Mouse (Mus musculus) right cerebral cortex, postnatal 4 days (tissue): ENCODE measurements around the gene Sertad4.

ENCODE experiments used
- DNase-seq: peaks from one replicate; pipeline ENCODE4 v3.0.0-alpha.2; 2022

Sertad4 gene

DNA sequence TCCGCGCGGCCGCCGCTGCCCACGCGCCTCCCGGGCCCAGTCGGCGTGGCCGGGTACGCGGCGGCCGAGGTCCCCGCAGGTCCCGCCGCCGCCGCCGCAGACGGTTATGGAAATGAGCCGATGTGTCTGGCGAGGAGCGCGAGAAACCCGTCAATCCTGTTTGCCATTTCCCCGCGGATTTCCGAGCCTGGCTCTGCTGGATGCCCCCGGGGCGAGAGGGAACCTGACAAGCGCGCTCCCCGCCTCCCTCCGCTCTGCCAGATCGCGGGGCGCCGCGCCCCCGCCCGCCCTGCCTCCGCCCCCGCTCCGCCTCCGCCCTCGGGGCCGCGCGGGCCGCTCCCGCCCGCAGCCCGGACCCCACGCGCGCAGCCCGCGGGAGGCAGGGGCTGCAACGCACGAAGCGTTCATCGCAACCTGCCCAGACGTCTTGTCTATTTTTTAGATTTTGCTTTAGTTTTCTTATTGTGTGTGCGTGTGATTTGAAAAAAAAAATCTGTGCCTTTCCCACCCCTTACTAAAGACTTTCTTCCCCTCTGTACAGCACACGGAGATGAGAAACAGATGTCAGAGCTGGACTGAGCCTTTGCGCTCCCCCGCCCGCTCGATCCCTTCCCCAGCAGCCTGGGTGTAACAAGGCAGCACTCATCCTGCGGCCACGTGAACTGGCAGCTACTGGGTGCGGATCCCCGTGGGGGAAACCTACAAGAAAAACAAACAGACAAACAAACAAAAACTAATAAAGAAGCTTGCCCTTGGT is at the start of gene Sertad4:
TSS of gene Sertad4 (minus strand) at position 283 of the 757 bp plus-strand sequence.
- peak; percentile 62 for DNase-seq

DNA sequence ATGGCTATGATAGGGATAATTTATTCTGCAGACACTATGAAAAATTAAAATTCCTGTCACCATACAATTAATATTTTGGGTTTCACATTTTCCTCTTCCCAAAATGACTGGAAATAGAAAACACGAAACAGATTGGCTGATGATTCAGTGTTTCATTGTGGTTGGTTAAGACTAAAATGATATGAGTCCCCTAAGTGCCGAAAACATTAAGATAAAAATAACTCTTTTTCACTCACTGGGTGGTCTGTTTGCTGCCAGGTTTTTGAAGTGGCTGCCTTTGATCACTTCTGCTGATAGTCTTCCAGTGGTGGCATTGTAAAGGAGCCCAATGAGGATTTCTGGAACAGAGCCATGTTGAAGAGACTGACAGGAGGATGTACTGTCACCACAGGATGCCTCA is 46.0 kb upstream of the Sertad4 start:
- no peak for DNase-seq

- DNase-seq = no peak
Observed at GRCm38 (mm10) chr1:192900913-192901312, 45.4 kb upstream of the Sertad4 start.

DNA sequence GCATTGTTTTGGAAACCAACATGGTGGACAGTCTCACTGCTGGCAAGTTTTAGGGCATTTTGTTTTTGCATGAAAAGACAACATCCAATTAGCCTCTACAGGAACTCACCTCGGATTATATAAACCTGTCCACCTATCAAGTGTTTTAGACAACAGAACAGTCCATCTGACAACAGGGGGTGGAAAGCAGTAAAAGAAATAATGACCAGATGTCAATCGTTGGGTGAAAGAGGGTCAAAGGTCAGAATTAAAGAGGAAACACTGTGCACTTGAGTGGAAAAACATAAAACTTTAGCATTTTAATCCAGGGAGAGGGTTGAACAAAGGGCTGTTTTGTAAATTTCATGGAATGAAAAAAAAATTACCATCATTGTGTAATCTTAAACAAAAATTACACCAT is 43.2 kb upstream of the Sertad4 start:
- no peak for DNase-seq

DNA sequence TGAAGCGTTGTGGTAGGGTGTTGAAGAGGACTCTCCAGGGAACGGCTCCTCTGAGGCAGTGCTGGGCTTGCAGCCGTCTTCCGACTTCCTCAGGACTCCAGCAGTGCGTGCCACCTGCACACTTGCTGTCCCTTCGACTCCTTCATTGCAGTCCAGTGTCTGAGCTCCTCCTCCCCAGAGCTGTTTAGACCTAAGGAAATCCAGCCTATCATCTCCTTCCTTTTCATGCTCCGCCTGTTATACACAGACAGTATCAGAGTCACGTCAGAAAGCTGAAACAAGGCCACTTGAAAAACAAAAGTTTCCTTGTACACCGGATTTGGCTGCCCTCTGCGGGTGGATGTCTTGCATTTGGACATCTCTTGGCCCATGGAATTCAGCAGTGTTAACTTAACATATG is 41.7 kb upstream of the Sertad4 start:
- DNase-seq = no peak

DNA sequence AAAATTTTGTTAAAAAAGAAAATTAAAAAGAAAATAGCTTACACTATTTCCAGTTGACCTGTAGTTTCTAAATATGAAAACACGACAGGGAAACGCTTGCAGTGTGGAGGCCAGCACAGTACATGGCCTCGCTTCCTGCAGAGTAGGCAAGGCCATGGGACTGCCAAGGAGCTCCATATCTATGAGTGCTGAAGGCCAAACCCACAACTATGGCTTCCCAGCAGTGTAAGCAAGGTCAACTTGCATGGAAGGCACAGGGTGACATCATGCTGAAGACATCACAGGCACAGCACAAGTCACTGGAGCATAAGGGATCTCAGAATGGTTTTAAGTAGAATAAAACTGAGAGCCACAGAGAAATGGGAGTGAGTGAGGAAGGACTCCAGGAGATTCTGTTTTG is 40.5 kb upstream of the Sertad4 start:
- no peak for DNase-seq

DNA sequence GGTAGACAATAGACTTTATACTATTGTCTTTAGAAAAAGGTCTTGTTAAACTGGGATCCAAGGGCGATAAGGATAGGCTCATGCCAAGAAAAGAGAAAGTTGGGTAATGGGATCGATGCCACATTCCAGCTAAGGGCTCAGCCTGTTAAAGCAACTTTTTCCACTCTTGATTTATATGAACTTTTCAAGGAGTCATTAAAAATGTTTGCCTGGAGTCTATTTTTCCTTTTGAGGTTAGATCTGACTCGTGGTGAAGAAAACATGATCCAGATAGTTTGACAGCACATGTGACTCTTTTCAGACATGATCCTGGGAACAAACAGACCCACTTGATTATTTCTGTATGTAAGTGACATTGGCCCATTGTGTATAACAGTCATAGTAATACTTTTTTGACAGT is 35.2 kb upstream of the Sertad4 start:
- DNase-seq = no peak

- DNase-seq = no peak
Observed at GRCm38 (mm10) chr1:192882617-192883295, 27.2 kb upstream of the Sertad4 start.

DNA sequence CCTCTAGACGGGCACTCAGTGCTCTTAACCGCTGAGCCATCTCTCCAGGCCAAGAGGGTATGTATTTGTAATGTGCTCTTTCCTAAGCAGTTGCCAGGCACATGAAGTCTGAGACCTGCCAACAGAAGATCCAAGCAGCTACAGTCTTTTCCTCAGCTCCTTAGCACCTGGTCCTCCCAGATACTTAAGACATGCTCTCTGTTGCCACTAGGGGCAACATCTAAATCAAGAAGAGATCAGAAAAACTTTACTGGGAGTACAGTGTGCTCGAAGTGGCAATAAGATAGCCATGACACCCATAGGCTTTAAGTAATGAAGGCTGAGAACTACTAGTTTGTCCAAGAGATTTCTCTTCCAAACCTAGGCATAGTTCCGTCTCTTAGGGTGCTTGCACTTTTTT is 24.6 kb upstream of the Sertad4 start:
- no peak for DNase-seq

DNA sequence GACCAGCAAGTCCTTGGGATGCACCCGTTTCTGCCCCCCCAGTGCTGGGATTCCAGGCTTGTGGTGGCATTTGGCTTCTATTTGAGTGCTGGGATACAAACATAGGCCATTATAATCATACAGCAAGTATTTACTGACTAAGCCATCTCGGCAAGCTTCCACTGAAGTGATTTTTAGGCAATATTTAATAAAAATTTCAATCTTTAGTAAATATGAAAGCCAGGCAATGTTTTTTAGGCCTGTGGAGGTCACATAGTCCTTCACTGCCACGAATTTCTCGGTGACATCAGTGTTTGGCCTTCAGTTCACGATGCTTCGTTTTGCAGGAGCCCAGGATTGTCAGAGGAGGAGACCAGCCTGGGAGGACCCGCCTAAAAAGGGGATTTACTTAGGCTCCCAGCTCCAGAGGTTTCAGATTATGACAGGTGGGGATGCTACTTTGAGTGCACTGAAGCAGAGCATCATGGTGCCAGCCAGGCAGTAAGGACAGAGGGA is 23.6 kb upstream of the Sertad4 start:
- DNase-seq = no peak

- no peak for DNase-seq
Observed at GRCm38 (mm10) chr1:192872841-192873240, 17.3 kb upstream of the Sertad4 start.

DNA sequence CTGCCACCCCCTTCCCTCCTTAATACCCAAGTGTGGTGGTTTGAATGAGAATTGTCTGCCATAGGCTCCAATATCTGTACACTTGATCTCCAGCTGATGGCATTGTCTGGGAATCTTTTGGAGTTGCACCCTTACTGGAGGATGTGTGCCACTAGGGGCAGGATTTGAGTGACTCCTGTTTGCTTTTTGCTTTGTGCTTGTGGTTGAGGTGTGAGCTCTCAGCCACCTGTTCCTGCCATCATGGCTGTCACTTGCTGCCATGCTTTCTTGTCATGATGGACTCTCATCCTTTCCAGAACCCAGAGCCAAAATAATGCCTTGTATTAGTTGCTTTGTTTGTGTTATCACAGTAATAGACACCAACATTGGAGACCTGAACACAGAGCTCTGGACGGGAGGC is 14.2 kb upstream of the Sertad4 start:
- DNase-seq = no peak

DNA sequence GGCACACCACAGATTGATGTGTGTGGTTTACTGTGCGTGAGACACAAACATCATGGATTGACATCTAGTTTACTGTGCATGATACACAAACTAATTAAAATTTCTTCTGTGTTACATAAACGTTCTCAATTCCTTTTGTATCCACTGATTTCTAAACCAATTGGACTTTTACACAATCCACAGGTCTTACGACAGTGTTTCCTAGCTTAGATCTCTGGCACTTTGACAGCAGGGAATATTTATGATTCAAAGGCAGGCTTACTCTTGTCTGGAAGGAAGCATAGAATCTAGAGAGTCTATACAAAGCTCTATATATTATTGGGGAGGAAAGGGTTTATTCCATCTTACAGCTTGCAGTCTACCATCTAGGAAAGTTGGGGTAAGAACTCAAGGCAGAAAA is 8.9 kb upstream of the Sertad4 start:
- no peak for DNase-seq

DNA sequence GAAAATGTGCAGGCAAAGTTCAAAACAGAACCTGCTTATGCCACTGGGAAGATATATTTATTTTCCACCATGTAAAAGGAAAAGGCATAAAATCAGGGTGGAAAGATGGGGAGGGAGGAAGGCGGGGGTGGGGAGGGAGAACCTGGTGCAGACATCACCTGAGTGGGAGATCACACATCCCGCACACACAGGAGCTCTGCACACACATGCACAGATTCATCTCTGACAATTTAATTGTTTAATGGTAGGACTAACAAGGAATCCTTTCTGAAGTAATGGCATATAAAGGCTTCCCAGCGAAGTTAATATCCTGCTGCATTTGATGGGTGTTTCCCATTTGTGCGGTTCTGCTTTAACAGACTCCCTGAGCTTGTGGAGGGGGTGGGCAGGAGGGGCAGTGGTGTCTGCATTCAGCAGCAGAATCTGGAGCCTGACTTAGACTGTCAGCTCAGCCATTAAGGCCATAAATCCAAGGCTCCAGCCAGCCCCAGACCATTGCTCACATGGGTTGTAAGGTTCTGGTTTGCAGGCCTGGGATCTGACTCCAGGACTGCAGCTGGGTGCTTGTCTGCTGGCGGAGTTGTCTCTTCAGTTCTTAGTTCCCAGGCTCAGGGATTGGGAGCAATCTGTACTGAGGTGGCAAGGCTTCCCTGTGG is 5.9 kb upstream of the Sertad4 start:
- DNase-seq = no peak

DNA sequence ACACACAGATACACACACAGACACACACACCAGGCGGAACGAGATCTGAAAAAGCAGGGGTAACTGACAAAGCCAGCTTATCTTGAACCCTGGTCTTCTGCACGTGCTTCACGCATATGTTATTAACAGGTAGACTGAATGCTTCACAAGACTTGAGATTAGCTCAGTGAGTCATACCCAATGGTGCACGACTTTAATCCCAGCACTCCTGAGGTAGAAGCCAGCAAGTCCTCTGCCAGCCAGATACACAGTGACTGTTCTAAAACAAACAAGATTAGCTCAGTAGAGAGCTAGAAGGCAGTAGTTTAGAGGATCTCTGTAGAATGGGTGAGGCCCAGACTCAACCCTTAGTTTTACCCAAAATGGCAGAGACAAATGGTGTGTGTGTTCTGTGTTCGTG is 4.7 kb upstream of the Sertad4 start:
- DNase-seq = no peak

DNA sequence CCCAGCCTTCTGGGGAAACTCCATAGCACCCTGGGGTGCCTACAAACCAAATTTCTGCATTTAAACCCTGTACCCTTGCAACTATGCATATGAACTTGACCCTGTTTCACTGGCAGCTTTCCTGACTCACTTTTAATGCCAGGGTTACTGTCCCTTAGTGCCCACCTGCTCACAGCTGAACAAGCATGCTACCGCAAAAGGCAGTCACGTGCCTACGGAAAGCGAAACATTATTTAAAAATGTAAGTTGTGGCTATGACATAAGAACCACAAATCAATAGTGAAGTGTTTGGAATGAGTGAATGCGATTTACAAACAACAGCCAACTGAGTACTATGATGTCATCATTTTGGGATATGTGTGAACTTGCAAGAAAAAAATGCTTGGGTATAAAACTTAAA is 2.0 kb upstream of the Sertad4 start:
- DNase-seq = no peak

DNA sequence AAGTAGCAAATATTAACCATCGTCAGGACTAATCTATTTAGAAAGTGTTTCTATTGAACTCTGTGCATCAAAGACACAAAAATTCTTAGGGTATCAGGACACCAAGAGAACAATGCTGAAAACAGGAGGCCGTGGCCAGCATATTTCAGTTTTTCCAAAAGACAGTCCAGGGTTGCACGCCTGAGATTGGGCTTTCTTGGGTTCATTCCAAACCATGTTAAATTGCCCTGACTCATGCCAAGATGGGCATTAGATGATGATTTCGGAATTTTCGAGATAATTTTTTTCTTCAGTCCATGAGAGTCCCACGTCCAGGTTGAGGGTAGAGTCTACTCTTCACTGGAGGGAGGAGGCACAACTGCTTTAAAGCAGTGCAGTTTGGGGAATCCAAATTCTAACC is 1.4 kb upstream of the Sertad4 start:
- DNase-seq = no peak

DNA sequence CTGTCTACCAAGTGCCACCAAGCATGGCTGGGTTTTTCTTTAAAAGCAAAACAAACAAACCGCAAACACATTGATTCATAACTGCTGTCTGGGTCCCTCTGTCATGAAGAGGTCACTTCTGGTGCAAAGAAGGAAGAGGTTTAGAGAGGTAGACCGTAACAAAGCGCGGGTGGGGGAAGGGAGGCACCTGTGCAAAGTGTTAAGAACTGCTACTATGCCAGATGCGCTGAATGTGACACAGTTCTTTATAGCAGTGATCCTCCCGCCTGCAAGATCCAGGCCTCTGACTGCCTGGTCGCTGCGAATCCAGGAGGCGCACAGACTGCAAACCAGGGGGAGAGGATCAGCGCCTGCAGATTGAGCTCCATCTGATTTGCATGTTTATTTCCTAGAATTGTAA is 855 bp upstream of the Sertad4 start:
- no peak for DNase-seq

DNA sequence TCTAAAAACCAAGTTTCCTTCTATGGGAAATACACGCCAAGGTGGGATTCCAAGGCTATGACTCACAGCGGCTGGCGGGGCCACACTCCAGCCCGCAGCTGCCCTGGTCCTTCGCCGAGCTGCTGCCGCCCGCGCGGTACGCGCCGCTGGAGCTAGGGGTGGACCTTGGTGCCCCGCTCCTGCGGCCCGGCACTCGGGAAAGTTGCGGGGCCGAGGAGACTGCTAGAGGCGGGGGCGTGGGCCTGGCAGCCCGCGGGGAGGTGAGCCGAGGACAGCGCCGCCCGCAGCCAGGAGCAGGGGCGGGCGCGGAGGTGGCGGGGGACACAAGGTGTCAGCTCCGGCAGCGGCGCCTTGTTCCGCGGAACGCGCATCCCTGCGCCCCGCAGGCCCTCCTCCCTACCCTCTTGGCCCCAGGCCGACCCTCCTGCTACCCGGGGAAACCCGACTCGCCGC is 711 bp downstream of the Sertad4 start:
- DNase-seq = peak; percentile 56

DNA sequence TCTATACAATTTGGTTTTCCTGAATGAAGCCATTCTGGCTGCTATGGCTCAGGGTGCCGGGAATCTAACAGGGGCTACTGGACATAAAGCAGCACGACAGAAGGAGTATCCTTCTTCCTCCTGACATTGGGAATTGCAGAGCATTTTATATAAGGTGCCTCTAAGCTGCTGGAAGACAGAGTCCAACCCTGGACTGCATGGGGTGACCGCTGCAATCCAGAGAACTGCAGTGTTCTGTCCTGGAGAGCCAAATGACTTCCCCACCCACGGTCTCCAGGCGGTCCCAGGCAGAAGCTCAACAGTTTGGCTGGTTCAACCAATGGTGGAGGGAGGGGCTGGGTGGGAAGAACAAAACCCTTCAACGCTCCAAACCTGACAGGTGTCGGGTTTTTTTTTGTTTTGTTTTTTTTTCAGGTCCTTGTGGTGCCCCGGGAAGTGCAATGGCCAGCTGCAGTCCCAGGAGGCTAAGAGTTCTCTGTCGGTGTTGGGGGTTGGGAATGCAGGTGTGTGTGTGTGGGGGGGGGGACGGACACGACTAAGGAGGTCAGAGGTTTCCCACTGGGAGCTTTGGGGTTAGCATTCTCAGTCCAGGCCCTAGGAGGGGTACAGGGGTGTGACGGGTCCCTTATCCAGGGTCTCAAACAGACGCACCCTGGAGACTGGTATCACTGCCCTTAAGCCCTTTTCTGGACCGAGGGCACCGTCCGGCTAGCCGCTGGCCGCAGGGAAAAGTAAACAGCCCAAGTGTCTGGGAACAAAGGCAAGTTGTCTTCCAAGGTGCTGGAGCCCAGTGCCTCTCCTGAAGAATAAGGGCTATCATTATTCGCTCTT is 1.4 kb downstream of the Sertad4 start:
- DNase-seq = no peak

GRCm38 (mm10) chr1:192853429-192853828 is 2.1 kb downstream of the Sertad4 start:
- DNase-seq = no peak

DNA sequence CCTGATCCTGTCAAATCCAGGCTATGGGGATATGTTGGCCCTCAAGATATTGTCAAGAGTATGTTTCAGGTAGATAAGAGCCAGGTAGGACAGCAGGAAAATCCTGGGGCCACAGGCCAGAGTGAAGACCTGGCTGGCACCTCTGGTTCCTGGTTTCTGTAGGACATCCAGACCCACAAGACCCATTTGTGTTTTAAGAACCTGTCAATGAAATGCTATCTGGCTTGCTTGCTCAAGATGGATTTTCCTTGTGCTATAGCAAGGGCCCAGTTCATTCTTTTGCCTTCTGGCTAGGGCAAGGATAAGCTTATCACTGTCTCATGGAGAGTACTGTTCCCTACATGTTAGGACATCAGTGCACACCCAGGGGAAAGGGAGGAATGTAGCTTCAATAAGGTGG is 3.5 kb downstream of the Sertad4 start:
- DNase-seq = no peak

DNA sequence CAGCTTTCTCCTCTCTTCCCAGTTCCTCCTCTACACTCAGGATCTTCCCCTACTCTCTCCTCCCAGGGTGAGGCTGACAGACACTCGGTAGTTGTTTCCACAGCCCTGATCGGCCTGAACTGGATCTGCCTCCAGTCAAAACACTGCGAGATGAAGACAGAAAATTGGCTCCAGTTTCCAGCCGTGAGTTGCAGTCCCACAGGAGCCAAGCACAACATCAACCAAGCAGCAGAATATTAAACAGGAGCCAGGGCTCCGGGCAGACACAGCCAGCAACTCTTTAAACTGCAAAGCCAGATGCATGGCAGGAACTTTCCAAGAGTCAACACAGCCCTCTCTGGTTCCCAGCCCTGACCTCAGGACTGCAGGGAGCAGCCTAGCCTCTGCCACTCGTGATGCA is 3.9 kb downstream of the Sertad4 start:
- no peak for DNase-seq
